Mouse (Mus musculus) MEL (cell line): Measurements from ENCODE around the gene Cacfd1. TPM values are rescaled to one million over a fixed set of nuclear protein-coding genes. Genes with fewer than 3 reads are reported as not detected.
A peak's percentile ranks its signal among the peaks of the same experiment; 100 is the strongest.

Source experiments
- DNase-seq: peaks from one replicate; pipeline ENCODE4 v3.0.0; 2011; ENCODE audit warnings: low read depth, low spot score
- H3K27ac ChIP-seq: 2 replicates; pipeline ENCODE4 v1.5.1; 2012; ENCODE audit warnings: low read depth, mild to moderate bottlenecking, control low read depth, low read length, moderate library complexity; ENCODE audit not compliant: control insufficient read depth
- H3K27me3 ChIP-seq, 2 experiments: fragments of 150-350 bp in 1 of 2; sonication (generic) in 1 of 2; 2 replicates each; pipeline ENCODE4 v1.6.1; 2012; ENCODE audit warnings: low read length in 2 of 2, mild to moderate bottlenecking in 2 of 2, improper control_type of control experiment in 1 of 2, moderate library complexity in 1 of 2; ENCODE audit not compliant: insufficient read depth in 2 of 2, control insufficient read depth in 1 of 2
- H3K36me3 ChIP-seq, 2 experiments: 2 replicates each; pipeline ENCODE4 v1.6.1; 2012 to 2014; ENCODE audit warnings: low read length in 2 of 2, improper control_type of control experiment in 1 of 2, inconsistent platforms in 1 of 2, mild to moderate bottlenecking in 1 of 2; ENCODE audit not compliant: insufficient read depth in 2 of 2, control insufficient read depth in 1 of 2
- H3K4me1 ChIP-seq, 2 experiments: fragments of 150-350 bp in 1 of 2; sonication (generic) in 1 of 2; 2 replicates each; pipeline ENCODE4 v1.6.1; 2012; ENCODE audit warnings: low read length in 2 of 2, improper control_type of control experiment in 1 of 2, mild to moderate bottlenecking in 1 of 2; ENCODE audit not compliant: insufficient read depth in 2 of 2, control insufficient read depth in 1 of 2
- H3K4me3 ChIP-seq, 2 experiments: fragments of 150-350 bp in 1 of 2; sonication (generic) in 1 of 2; 2 replicates each; pipeline ENCODE4 v1.5.1; 2012; ENCODE audit warnings: low read depth in 2 of 2, low read length in 2 of 2, mild to moderate bottlenecking in 2 of 2, moderate library complexity in 2 of 2, control low read depth in 1 of 2, improper control_type of control experiment in 1 of 2; ENCODE audit not compliant: control insufficient read depth in 1 of 2, insufficient read depth in 1 of 2
- H3K79me2 ChIP-seq: 2 replicates; pipeline ENCODE4 v1.6.1; 2012; ENCODE audit warnings: mild to moderate bottlenecking, low read length, moderate library complexity; ENCODE audit not compliant: control insufficient read depth, poor library complexity, insufficient read depth
- H3K9ac ChIP-seq: 2 replicates; pipeline ENCODE4 v1.6.1; 2012; ENCODE audit warnings: low read depth, mild to moderate bottlenecking, control low read depth, low read length, moderate library complexity; ENCODE audit not compliant: control insufficient read depth, poor library complexity, severe bottlenecking
- H3K9me3 ChIP-seq: fragments of 150-350 bp; sonication (generic); replicated peaks from 2 replicates; pipeline ENCODE4 v1.6.1; 2012; ENCODE audit warnings: mild to moderate bottlenecking, low read length, improper control_type of control experiment, moderate library complexity; ENCODE audit not compliant: insufficient read depth
- BHLHE40 ChIP-seq: IDR thresholded peaks from 2 replicates; pipeline ENCODE4 v1.6.1; 2012; ENCODE audit warnings: low read depth, mild to moderate bottlenecking, inconsistent platforms, low read length, improper control_type of control experiment, borderline replicate concordance
- CHD2 ChIP-seq: IDR thresholded peaks from 2 replicates; pipeline ENCODE4 v1.6.1; 2011; ENCODE audit warnings: low read length, improper control_type of control experiment
- CTCF ChIP-seq, 3 experiments: IDR thresholded peaks in 2 of 3; conservative IDR thresholded peaks in 1 of 3; 2 replicates each; pipeline ENCODE4 v1.5.1; 2011 to 2012; ENCODE audit warnings: low read length in 3 of 3, low read depth in 2 of 3, mild to moderate bottlenecking in 2 of 3, improper control_type of control experiment in 1 of 3, inconsistent platforms in 1 of 3, mixed read lengths in 1 of 3, moderate library complexity in 1 of 3; ENCODE audit not compliant: control insufficient read depth in 1 of 3, insufficient read depth in 1 of 3, poor library complexity in 1 of 3, severe bottlenecking in 1 of 3
- E2F4 ChIP-seq: IDR thresholded peaks from 2 replicates; pipeline ENCODE4 v1.6.1; 2011; ENCODE audit warnings: low read depth, low read length, improper control_type of control experiment, borderline replicate concordance
- ELF1 ChIP-seq: IDR thresholded peaks from 2 replicates; pipeline ENCODE4 v1.6.1; 2014; ENCODE audit warnings: low read depth, mild to moderate bottlenecking, inconsistent platforms, low read length, improper control_type of control experiment, moderate library complexity
- EP300 ChIP-seq, 2 experiments: IDR thresholded peaks; 2 replicates each; pipeline ENCODE4 v1.6.1; 2011; ENCODE audit warnings: improper control_type of control experiment in 2 of 2, low read length in 2 of 2, low read depth in 1 of 2, mild to moderate bottlenecking in 1 of 2
- ETS1 ChIP-seq: IDR thresholded peaks from 2 replicates; pipeline ENCODE4 v1.6.1; 2012; ENCODE audit warnings: low read depth, mild to moderate bottlenecking, inconsistent platforms, low read length, improper control_type of control experiment, moderate library complexity
- GABPA ChIP-seq: IDR thresholded peaks from 2 replicates; pipeline ENCODE4 v1.6.1; 2012; ENCODE audit warnings: low read depth, mild to moderate bottlenecking, inconsistent platforms, low read length, improper control_type of control experiment, moderate library complexity
- GATA1 ChIP-seq: IDR thresholded peaks from 2 replicates; pipeline ENCODE4 v1.6.1; 2011; ENCODE audit warnings: low read depth, low read length, improper control_type of control experiment
- HCFC1 ChIP-seq: IDR thresholded peaks from 2 replicates; pipeline ENCODE4 v1.6.1; 2012; ENCODE audit warnings: low read depth, mild to moderate bottlenecking, inconsistent platforms, low read length, improper control_type of control experiment, moderate library complexity
- KAT2A ChIP-seq: conservative IDR thresholded peaks from 2 replicates; pipeline ENCODE4 v1.6.1; 2012; ENCODE audit warnings: low read depth, low read length, improper control_type of control experiment, inconsistent platforms
- MAX ChIP-seq: IDR thresholded peaks from 2 replicates; pipeline ENCODE4 v1.6.1; 2011; ENCODE audit warnings: low read length, improper control_type of control experiment
- MAZ ChIP-seq: IDR thresholded peaks from 2 replicates; pipeline ENCODE4 v1.6.1; 2012; ENCODE audit warnings: low read depth, mild to moderate bottlenecking, inconsistent platforms, low read length, improper control_type of control experiment
- MEF2A ChIP-seq: IDR thresholded peaks from 2 replicates; pipeline ENCODE4 v1.6.1; 2014; ENCODE audit warnings: low read depth, mild to moderate bottlenecking, inconsistent platforms, low read length, improper control_type of control experiment; ENCODE audit not compliant: poor library complexity, insufficient replicate concordance, severe bottlenecking; ENCODE audit errors: extremely low read depth
- MXI1 ChIP-seq: IDR thresholded peaks from 2 replicates; pipeline ENCODE4 v1.6.1; 2011; ENCODE audit warnings: mild to moderate bottlenecking, low read depth, low read length, improper control_type of control experiment
- MYB ChIP-seq: IDR thresholded peaks from 2 replicates; pipeline ENCODE4 v1.6.1; 2011; ENCODE audit warnings: mild to moderate bottlenecking, low read depth, low read length, improper control_type of control experiment
- MYC ChIP-seq: IDR thresholded peaks from 2 replicates; pipeline ENCODE4 v1.6.1; 2011; ENCODE audit warnings: low read depth, mild to moderate bottlenecking, low read length, improper control_type of control experiment, moderate library complexity
- NELFE ChIP-seq: IDR thresholded peaks from 2 replicates; pipeline ENCODE4 v1.6.1; 2011; ENCODE audit warnings: low read depth, low read length, improper control_type of control experiment
- POLR2A ChIP-seq, 2 experiments: IDR thresholded peaks; 2 replicates each; pipeline ENCODE4 v1.6.1; 2011 to 2012; ENCODE audit warnings: low read length in 2 of 2, mild to moderate bottlenecking in 2 of 2, control low read depth in 1 of 2, improper control_type of control experiment in 1 of 2, low read depth in 1 of 2, moderate library complexity in 1 of 2; ENCODE audit not compliant: control insufficient read depth in 1 of 2, insufficient read depth in 1 of 2, poor library complexity in 1 of 2
- RAD21 ChIP-seq: IDR thresholded peaks from 2 replicates; pipeline ENCODE4 v1.6.1; 2011; ENCODE audit warnings: mild to moderate bottlenecking, low read depth, low read length, improper control_type of control experiment
- RCOR1 ChIP-seq: IDR thresholded peaks from 2 replicates; pipeline ENCODE4 v1.6.1; 2012; ENCODE audit warnings: low read depth, mild to moderate bottlenecking, inconsistent platforms, low read length, improper control_type of control experiment
- SIN3A ChIP-seq: IDR thresholded peaks from 2 replicates; pipeline ENCODE4 v1.6.1; 2012; ENCODE audit warnings: low read length, improper control_type of control experiment, inconsistent platforms
- SMC3 ChIP-seq: IDR thresholded peaks from 2 replicates; pipeline ENCODE4 v1.6.1; 2011; ENCODE audit warnings: low read depth, low read length, improper control_type of control experiment
- TAL1 ChIP-seq: IDR thresholded peaks from 2 replicates; pipeline ENCODE4 v1.6.1; 2012; ENCODE audit warnings: mild to moderate bottlenecking, inconsistent platforms, low read length, moderate library complexity, mixed read lengths
- TBP ChIP-seq: IDR thresholded peaks from 2 replicates; pipeline ENCODE4 v1.8.0; 2011; ENCODE audit warnings: low read depth, low read length, improper control_type of control experiment
- TCF12 ChIP-seq: IDR thresholded peaks from 2 replicates; pipeline ENCODE4 v1.6.1; 2014; ENCODE audit warnings: low read depth, mild to moderate bottlenecking, inconsistent platforms, low read length, improper control_type of control experiment, moderate library complexity
- USF2 ChIP-seq, 2 experiments: IDR thresholded peaks; 2 replicates each; pipeline ENCODE4 v1.6.1; 2011 to 2012; ENCODE audit warnings: improper control_type of control experiment in 2 of 2, low read length in 2 of 2, borderline replicate concordance in 1 of 2, inconsistent platforms in 1 of 2, low read depth in 1 of 2, mild to moderate bottlenecking in 1 of 2; ENCODE audit not compliant: insufficient read depth in 1 of 2
- ZC3H11A ChIP-seq: IDR thresholded peaks from 2 replicates; pipeline ENCODE4 v1.6.1; 2012; ENCODE audit warnings: low read depth, mild to moderate bottlenecking, inconsistent platforms, low read length, improper control_type of control experiment
- ZKSCAN1 ChIP-seq: IDR thresholded peaks from 2 replicates; pipeline ENCODE4 v1.6.1; 2012; ENCODE audit warnings: low read depth, mild to moderate bottlenecking, inconsistent platforms, low read length, improper control_type of control experiment, moderate library complexity
- ZNF384 ChIP-seq: IDR thresholded peaks from 2 replicates; pipeline ENCODE4 v1.6.1; 2012; ENCODE audit warnings: low read depth, mild to moderate bottlenecking, inconsistent platforms, low read length, improper control_type of control experiment
- polyA plus RNA-seq, 2 experiments: library from polyadenylated mRNA; stranded (reverse) in 1 of 2; unstranded in 1 of 2; fragments of >175 nt in 1 of 2; fragments of >200 nt in 1 of 2; gene quantifications; 2 replicates each; pipeline versions ENCODE4 v1.2.1 to v1.2.4; 2012; ENCODE audit warnings: low replicate concordance in 2 of 2, low read depth in 1 of 2; ENCODE audit not compliant: insufficient read length in 2 of 2, insufficient read depth in 1 of 2, missing spikeins in 1 of 2
- total RNA-seq: library from RNA; depleted of rRNA; stranded (reverse); fragments of 300-350 nt; gene quantifications from 2 replicates; pipeline ENCODE4 v1.2.3, GENCODE M21; 2012

Cacfd1 gene
- total and polyA plus RNA-seq, 3 experiments: 19.1 to 60.7 TPM; not detected in 1

- peaks cover 0 to 9% of the 10 kb centered on the region in 2 experiments; a peak in 2 of 4 replicates for H3K36me3 ChIP-seq
- H3K9me3 ChIP-seq: no peaks in the 10 kb centered on the region
- no peak for DNase-seq
- H3K79me2 ChIP-seq: no peaks in the 10 kb centered on the region
- TF ChIP-seq TCF12 (no peak), ZC3H11A (no peak), POLR2A (IDR thresholded peaks at IDR 0.05; ENCODE audit: control insufficient read depth in 1 of 2, insufficient read depth in 1 of 2, low read depth in 1 of 2, low read length in 2 of 2, poor library complexity in 1 of 2) (no peak), E2F4 (no peak), CHD2 (no peak), ZKSCAN1 (no peak), MYB (no peak), MYC (no peak), NELFE (no peak)
- H3K9ac ChIP-seq: no peak overlapping the region
- no peak overlapping the region for H3K27ac ChIP-seq
- no peak overlapping the region for H3K4me3 ChIP-seq
- no peaks in the 10 kb centered on the region for H3K27me3 ChIP-seq
- peaks cover 4 to 20% of the 10 kb centered on the region in 2 experiments; a peak in 3 of 4 replicates for H3K4me1 ChIP-seq
Observed at GRCm38 (mm10) chr2:27026332-27026731, 16.6 kb downstream of the Cacfd1 start.

GRCm38 (mm10) chr2:27026857-27027617, 17.3 kb downstream of the Cacfd1 start:
- peak; percentile 75 for DNase-seq
- Histone ChIP-seq H3K27ac (no peak overlapping the region), H3K79me2 (no peaks in the 10 kb centered on the region), H3K9me3 (no peaks in the 10 kb centered on the region), H3K36me3 (peaks cover 0 to 9% of the 10 kb centered on the region in 2 experiments; a peak in 2 of 4 replicates), H3K27me3 (no peaks in the 10 kb centered on the region), H3K9ac (no peak overlapping the region), H3K4me3 (peak overlapping the region in 1 of 2 experiments; percentile 44; a peak in 2 of 4 replicates), H3K4me1 (peaks cover 4 to 20% of the 10 kb centered on the region in 2 experiments; a peak in 3 of 4 replicates)
- TF ChIP-seq SMC3 (no peak), KAT2A (no peak), ELF1 (no peak), MXI1 (peak; percentile 41; the same call in 1 of the 2 replicates), CTCF (IDR thresholded peaks at IDR 0.05 in 2 of 3, conservative IDR thresholded peaks at IDR 0.05 in 1 of 3; ENCODE audit: control insufficient read depth in 1 of 3, insufficient read depth in 1 of 3, low read depth in 2 of 3, low read length in 3 of 3, poor library complexity in 1 of 3, severe bottlenecking in 1 of 3) (no peak), RCOR1 (0 out of 2 replicates have a peak, but pooled peaks have one; percentile 32), EP300 (IDR thresholded peaks at IDR 0.05; ENCODE audit: low read depth in 1 of 2, low read length in 2 of 2) (peak; percentile 35 to 46; a peak in 3 of 4 replicates), POLR2A (IDR thresholded peaks at IDR 0.05; ENCODE audit: control insufficient read depth in 1 of 2, insufficient read depth in 1 of 2, low read depth in 1 of 2, low read length in 2 of 2, poor library complexity in 1 of 2) (no peak), MAZ (no peak), ETS1 (no peak), TBP (no peak; the same call in 1 of the 2 replicates), MAX (no peak), MEF2A (no peak), SIN3A (peak; percentile 31; the same call in 1 of the 2 replicates), HCFC1 (no peak), ZNF384 (no peak), RAD21 (no peak), BHLHE40 (no peak), CHD2 (no peak), GABPA (no peak), GATA1 (peak; percentile 7; the same call in 1 of the 2 replicates), TAL1 (peak; percentile 72), USF2 (IDR thresholded peaks at IDR 0.05; ENCODE audit: borderline replicate concordance in 1 of 2, insufficient read depth in 1 of 2, low read depth in 1 of 2, low read length in 2 of 2) (no peak), TCF12 (0 out of 2 replicates have a peak, but pooled peaks have one; percentile 25), MYC (no peak)
